Mouse (Mus musculus) lung, postnatal 0 days (tissue): Measurements from ENCODE around the gene Scaf1. TPM values are rescaled to one million over a fixed set of nuclear protein-coding genes. Genes with fewer than 3 reads are reported as not detected.
A peak's percentile ranks its signal among the peaks of the same experiment; 100 is the strongest.

Experiments used
- ATAC-seq: fragments of 200-750 bp; cut with Nextera tagmentation; 2 replicates; pipeline ENCODE4 v1.8.0; 2017; ENCODE audit warnings: moderate library complexity
- DNase-seq: peaks from one replicate; pipeline ENCODE4 v3.0.0-alpha.2; 2016; ENCODE audit warnings: low spot score
- H3K27ac ChIP-seq: fragments of 300-500 bp; sonication (generic); 2 replicates; pipeline ENCODE4 v1.5.1; 2014; ENCODE audit warnings: antibody characterized with exemption, mild to moderate bottlenecking, low read length, mixed read lengths
- H3K27me3 ChIP-seq: fragments of 300-500 bp; sonication (generic); replicated peaks from 2 replicates; pipeline ENCODE4 v1.6.1; 2014; ENCODE audit warnings: low read length, mixed read lengths; ENCODE audit not compliant: insufficient read depth
- H3K36me3 ChIP-seq: fragments of 300-500 bp; sonication (generic); 2 replicates; pipeline ENCODE4 v1.6.1; 2014; ENCODE audit warnings: low read length, mixed read lengths; ENCODE audit not compliant: insufficient read depth
- H3K4me1 ChIP-seq: fragments of 300-500 bp; sonication (generic); 2 replicates; pipeline ENCODE4 v1.6.1; 2014; ENCODE audit warnings: antibody characterized with exemption, low read depth, low read length, mixed read lengths; ENCODE audit not compliant: insufficient read depth
- H3K4me2 ChIP-seq: fragments of 300-500 bp; sonication (generic); replicated peaks from 2 replicates; pipeline ENCODE4 v1.6.1; 2014; ENCODE audit warnings: low read depth, mild to moderate bottlenecking, low read length, moderate library complexity, mixed read lengths
- H3K4me3 ChIP-seq: fragments of 300-500 bp; sonication (generic); 2 replicates; pipeline ENCODE4 v1.5.1; 2014; ENCODE audit warnings: low read depth, low read length
- H3K9ac ChIP-seq: fragments of 300-500 bp; sonication (generic); replicated peaks from 2 replicates; pipeline ENCODE4 v1.6.1; 2014; ENCODE audit warnings: low read depth, mild to moderate bottlenecking
- H3K9me3 ChIP-seq: fragments of 300-500 bp; sonication (generic); 2 replicates; pipeline ENCODE4 v1.6.1; 2016; ENCODE audit warnings: low read length, mixed read lengths
- CTCF ChIP-seq: IDR thresholded peaks from 2 replicates; pipeline ENCODE4 v1.5.1; 2016; ENCODE audit warnings: antibody characterized with exemption, mild to moderate bottlenecking
- EP300 ChIP-seq: IDR thresholded peaks from 2 replicates; pipeline ENCODE4 v1.6.1; 2016; ENCODE audit warnings: antibody characterized with exemption, mild to moderate bottlenecking, control low read depth
- WGBS: fragments of 180-500 bp; shearing (Covaris S2); extraction: QIAGEN DNeasy Blood & Tissue Kit; methylation state at CpG from one replicate; pipeline ENCODE4 v1.1.7; 2014; 5-methylcytosine and 5-hydroxymethylcytosine counted together
- polyA plus RNA-seq: library from polyadenylated mRNA; unstranded; fragments of >200 nt; fragmentation: Nextera tagmentation; extraction: Ambion mirVana; gene quantifications from 2 replicates; pipeline ENCODE4 v1.2.1, GENCODE M21; 2015

The Scaf1 gene
- polyA plus RNA-seq, 1 experiment from 2014 or later = 18.1 TPM

GRCm38 (mm10) chr7:45056972-45057348 is 40.8 kb upstream of the Scaf1 start:
- no peak overlapping the region for H3K9ac ChIP-seq

GRCm38 (mm10) chr7:45056329-45056971 is 40.3 kb upstream of the Scaf1 start:
- no peaks in the 10 kb centered on the region for H3K27me3 ChIP-seq
- H3K4me1 ChIP-seq = peaks cover 7% of the 10 kb centered on the region; the same call in 1 of the 2 replicates
- no peak overlapping the region for H3K4me3 ChIP-seq
- TF ChIP-seq CTCF (no peak), EP300 (no peak)
- no peak for DNase-seq
- ATAC-seq = no peak
- no peak overlapping the region for H3K9ac ChIP-seq
- no peak overlapping the region for H3K4me2 ChIP-seq
- no peaks in the 10 kb centered on the region for H3K9me3 ChIP-seq
- no peak overlapping the region for H3K27ac ChIP-seq
- 55% methylated on average over 14 of the region's 14 CpGs for WGBS
- H3K36me3 ChIP-seq = 0 out of 2 replicates have a peak, but pooled peaks cover 4% of the 10 kb centered on the region

More at GRCm38 (mm10) chr7:45056972-45057348, 40.8 kb upstream of the Scaf1 start:
- Histone ChIP-seq H3K9me3 (no peaks in the 10 kb centered on the region), H3K27ac (no peak overlapping the region), H3K4me3 (no peak overlapping the region), H3K27me3 (no peaks in the 10 kb centered on the region), H3K4me1 (peaks cover 3% of the 10 kb centered on the region; the same call in 1 of the 2 replicates), H3K36me3 (0 out of 2 replicates have a peak, but pooled peaks cover 4% of the 10 kb centered on the region), H3K4me2 (no peak overlapping the region)
- DNase-seq (no peak), ATAC-seq (no peak)
- no peak for TF ChIP-seq EP300
- no peak for TF ChIP-seq CTCF

GRCm38 (mm10) chr7:45053931-45054510 is 37.9 kb upstream of the Scaf1 start:
- peaks cover 7% of the 10 kb centered on the region; the same call in 1 of the 2 replicates for H3K4me1 ChIP-seq
- peak overlapping the region; percentile 41 for H3K9ac ChIP-seq
- peak; percentile 99 for DNase-seq
- under 1% methylated on average over 33 of the region's 33 CpGs for WGBS
- peak overlapping the region; percentile 90 for H3K4me2 ChIP-seq
- H3K4me3 ChIP-seq = peak overlapping the region; percentile 90
- H3K36me3 ChIP-seq = peaks cover 15% of the 10 kb centered on the region
- H3K9me3 ChIP-seq = no peaks in the 10 kb centered on the region
- ATAC-seq = peak; percentile 95
- H3K27me3 ChIP-seq = no peaks in the 10 kb centered on the region
- peak overlapping the region; percentile 93 for H3K27ac ChIP-seq
- TF ChIP-seq EP300 (no peak), CTCF (no peak)

GRCm38 (mm10) chr7:45053117-45053930 is 37.2 kb upstream of the Scaf1 start:
- H3K4me1 ChIP-seq = peaks cover 7% of the 10 kb centered on the region; the same call in 1 of the 2 replicates
- H3K4me2 ChIP-seq = peak overlapping the region; percentile 90
- peak overlapping the region; percentile 93 for H3K27ac ChIP-seq
- H3K9me3 ChIP-seq = no peaks in the 10 kb centered on the region
- H3K9ac ChIP-seq = peak overlapping the region; percentile 76
- peak overlapping the region; percentile 90 for H3K4me3 ChIP-seq
- ATAC-seq (peak; percentile 54), DNase-seq (peak; percentile 86)
- under 1% methylated on average over 33 of the region's 59 CpGs for WGBS
- peaks cover 17% of the 10 kb centered on the region for H3K36me3 ChIP-seq
- H3K27me3 ChIP-seq = no peaks in the 10 kb centered on the region
- no peak for TF ChIP-seq CTCF
- peak; percentile 9; the same call in 1 of the 2 replicates for TF ChIP-seq EP300

GRCm38 (mm10) chr7:45052862-45053116 is 36.6 kb upstream of the Scaf1 start, which contains the start of gene Prr12:
TSS of gene Prr12 (minus strand) at chr7:45052881.
- WGBS = no CpG with 5 or more reads among the region's 18 CpGs
- Histone ChIP-seq H3K9ac (peak within 1 kb of the TSS; percentile 76), H3K4me1 (peaks cover 7% of the 10 kb centered on the region; the same call in 1 of the 2 replicates), H3K9me3 (no peaks in the 10 kb centered on the region), H3K4me3 (peak within 1 kb of the TSS; percentile 90), H3K36me3 (peaks cover 14% of the 10 kb centered on the region), H3K4me2 (peak within 1 kb of the TSS; percentile 90), H3K27ac (peak within 1 kb of the TSS; percentile 93), H3K27me3 (no peaks in the 10 kb centered on the region)
- TF ChIP-seq EP300 (no peak), CTCF (no peak)
- ATAC-seq = peak; percentile 11
- no peak for DNase-seq

- ATAC-seq = no peak
- Histone ChIP-seq H3K27me3 (no peaks in the 10 kb centered on the region), H3K27ac (peak overlapping the region; percentile 93), H3K9ac (peak overlapping the region; percentile 76), H3K4me1 (peaks cover 7% of the 10 kb centered on the region; the same call in 1 of the 2 replicates), H3K4me2 (peak overlapping the region; percentile 90), H3K4me3 (peak overlapping the region; percentile 90), H3K36me3 (peaks cover 17% of the 10 kb centered on the region), H3K9me3 (no peaks in the 10 kb centered on the region)
- TF ChIP-seq CTCF = no peak
- TF ChIP-seq EP300 = no peak
- 1% methylated on average over 29 of the region's 38 CpGs for WGBS
- DNase-seq = peak; percentile 34
These were observed 36.2 kb upstream of the Scaf1 start for GRCm38 (mm10) chr7:45052181-45052861.
